Mouse (Mus musculus): ENCODE results near the gene Tsr2. TPM values are rescaled to one million over a fixed set of nuclear protein-coding genes. Genes with fewer than 3 reads are reported as not detected.

The Tsr2 gene
- 33.7 TPM for polyA plus RNA-seq (2017; shearing (Covaris generic))

DNA sequence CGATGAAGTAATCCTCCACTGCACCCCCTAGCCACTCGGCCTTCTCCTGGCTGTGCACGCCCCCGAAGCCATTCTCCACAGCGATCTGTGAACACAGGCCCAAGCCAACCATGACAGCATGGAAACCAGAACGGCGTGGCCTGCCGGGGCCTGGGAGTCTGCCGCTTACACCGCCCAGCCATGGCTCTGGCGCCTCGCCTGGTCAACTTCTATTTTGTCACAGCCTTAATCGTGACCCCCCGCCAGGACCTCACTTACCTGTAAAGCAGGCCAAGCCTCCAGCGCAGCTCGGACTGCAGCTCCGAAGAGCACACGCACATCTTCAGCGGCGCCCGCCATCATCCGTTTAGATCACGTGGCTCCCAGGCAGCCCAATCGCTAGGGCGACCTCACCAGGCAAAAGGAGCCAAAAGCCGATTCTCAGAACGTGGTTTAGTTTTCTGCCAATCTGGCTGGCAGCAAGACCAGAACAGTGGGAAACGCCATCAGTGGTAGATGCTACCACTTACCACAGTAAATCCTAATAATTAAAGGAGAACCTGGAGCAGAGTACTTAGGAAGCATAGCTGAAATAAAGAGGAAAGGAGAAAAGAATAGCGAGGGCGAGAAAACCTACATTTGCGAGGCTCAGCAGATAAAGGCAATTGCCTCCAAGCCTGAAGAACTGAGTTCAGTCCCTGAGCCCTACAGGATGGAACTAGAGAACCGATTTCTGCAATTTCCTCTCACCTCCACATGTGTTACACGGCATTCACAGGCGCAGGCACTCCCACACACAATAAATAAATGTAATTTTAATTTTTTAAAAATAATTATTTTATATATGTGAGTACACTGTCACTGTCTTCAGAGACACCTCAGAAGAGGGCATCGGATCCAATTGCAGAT is at the start of gene Tsr2:
Gene Tsr2, minus strand, starts transcription at position 373 of the 888 bp plus-strand sequence.

DNA sequence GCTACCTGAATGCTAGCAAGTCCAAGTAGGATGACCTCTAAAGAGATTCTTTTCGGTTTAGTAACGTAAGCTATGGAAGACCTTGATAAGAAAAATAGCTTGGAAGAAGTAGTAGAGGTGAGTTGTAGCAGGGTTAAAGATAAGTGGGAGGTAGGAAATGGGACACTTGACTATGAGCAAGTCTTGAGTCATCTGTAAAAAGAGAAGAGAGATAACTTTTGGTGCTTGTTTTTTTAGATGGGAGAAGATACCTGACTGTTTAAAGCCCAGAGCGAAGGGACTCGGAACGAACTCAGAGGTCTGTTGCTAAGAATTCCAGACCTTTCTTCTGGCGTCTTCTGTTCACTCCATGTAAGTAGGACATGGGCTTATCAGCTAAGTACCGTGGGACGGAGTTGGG is 50.5 kb downstream of the Tsr2 start, which contains the start of gene Fgd1:
Gene Fgd1, plus strand, starts transcription at position 301 of the 400 bp plus-strand sequence.

Other genes starting within 250 kb of the Tsr2 start
- gene Gnl3l, start 79.2 kb downstream of the Tsr2 start, polyA plus RNA-seq (2017; shearing (Covaris generic)): 24.3 TPM
- gene Fgd1, start 50.4 kb downstream of the Tsr2 start, polyA plus RNA-seq (2017; shearing (Covaris generic)): 0.23 TPM
- gene Wnk3, start 101.5 kb upstream of the Tsr2 start, polyA plus RNA-seq (2017; shearing (Covaris generic)): not detected
- 4.8 TPM for gene Fam120c, start 247.6 kb upstream of the Tsr2 start, polyA plus RNA-seq (2017; shearing (Covaris generic))

All from effector memory CD4-positive, alpha-beta T cell, adult 7 months (primary cell).